16 mouse cellular contexts compared by ENCODE assay signal in genomic region chr4:128597801-128598560, GRCm38 (mm10). TPM values are rescaled to one million over a fixed set of nuclear protein-coding genes. Genes with fewer than 3 reads are reported as not detected.
"Had no signal": no experiment of that assay in that cellular context is flagged by ENCODE, and none has a peak within 500 bp of the region (broad histone marks: within the 10 kb centered on the region; RNA-seq: fewer than 3 reads in every experiment).

No protein-coding gene starts in this region.

- H3K4me3 ChIP-seq: lung, embryonic 15.5 days; midbrain, embryonic 10.5 days; midbrain, embryonic 12.5 days; myocyte; neural tube, embryonic 13.5 days; stomach, embryonic 15.5 days had no signal

- H3K27me3 ChIP-seq: lung, embryonic 15.5 days; midbrain, embryonic 12.5 days; neural tube, embryonic 13.5 days; stomach, embryonic 15.5 days had no signal

- H3K27ac ChIP-seq: lung, embryonic 15.5 days; midbrain, embryonic 10.5 days; midbrain, embryonic 12.5 days; neural tube, embryonic 13.5 days; stomach, embryonic 15.5 days; stomach, postnatal 0 days had no signal

- H3K9ac ChIP-seq: liver, postnatal 0 days; lung, embryonic 15.5 days; midbrain, embryonic 12.5 days; neural tube, embryonic 13.5 days; stomach, embryonic 15.5 days had no signal

- H3K4me1 ChIP-seq: lung, embryonic 15.5 days; midbrain, embryonic 12.5 days; neural tube, embryonic 13.5 days; stomach, embryonic 15.5 days had no signal

- H3K4me2 ChIP-seq: lung, embryonic 15.5 days; midbrain, embryonic 12.5 days; neural tube, embryonic 13.5 days; stomach, embryonic 15.5 days had no signal

- ATAC-seq: liver, postnatal 0 days; lung, postnatal 0 days; midbrain, embryonic 16.5 days had no signal

- H3K9me3 ChIP-seq: lung, embryonic 15.5 days; midbrain, embryonic 10.5 days; midbrain, embryonic 12.5 days; stomach, embryonic 15.5 days had no signal

- DNase-seq: liver, postnatal 0 days; lung, adult 2 months; lung, postnatal 4 days; midbrain, embryonic 14.5 days; right cerebral cortex, postnatal 14 days; thymus, adult 2 months; thymus, postnatal 25 days had no signal

RNA-seq across cellular contexts. Expression of gene Tlr12, which starts 20.4 kb away (rescaled TPM):
- polyA plus RNA-seq: myocyte had no signal
